In the genomic region with DNA sequence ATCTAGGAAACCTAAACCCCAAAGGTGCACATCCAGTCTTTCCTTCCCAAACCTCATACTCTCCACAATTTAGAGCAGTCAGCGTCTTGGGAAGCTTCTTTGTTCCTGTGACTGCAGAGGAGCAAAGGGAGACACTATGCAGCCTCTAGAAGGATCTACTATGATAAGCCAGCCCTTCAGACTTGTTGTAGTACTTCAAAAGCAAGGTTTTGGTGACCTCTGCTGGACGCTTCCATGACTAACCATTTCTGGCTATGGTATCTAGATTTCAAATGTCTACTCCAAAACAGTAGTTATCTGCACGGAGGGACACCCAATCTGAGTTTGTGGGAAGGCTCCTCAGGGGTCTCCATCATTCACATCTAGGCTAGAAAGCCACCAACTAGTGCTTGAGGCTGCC, we compare ENCODE assay signal across 10 mouse cellular contexts. TPM values are rescaled to one million over a fixed set of nuclear protein-coding genes. Genes with fewer than 3 reads are reported as not detected.
DNase-seq lines count a peak whose midpoint lies in the region; ATAC-seq lines count a peak whose summit lies in the region.
"Had no signal": no experiment of that assay in that cellular context is flagged by ENCODE, and none has a peak within 500 bp of the region (broad histone marks: within the 10 kb centered on the region; RNA-seq: fewer than 3 reads in every experiment).

No protein-coding gene starts in this region.

- no peaks in the 10 kb centered on the region for H3K27me3 ChIP-seq in kidney, embryonic 15.5 days
- H3K27me3 ChIP-seq in hindbrain, embryonic 16.5 days (replicated peaks; ENCODE audit: control insufficient read depth, insufficient read depth, low read length) = no peaks in the 10 kb centered on the region
- H3K27me3 ChIP-seq: liver, embryonic 15.5 days; stomach, embryonic 15.5 days had no signal

- H3K9ac ChIP-seq in kidney, embryonic 15.5 days = no peak overlapping the region
- no peak overlapping the region for H3K9ac ChIP-seq in hindbrain, embryonic 16.5 days (ENCODE audit: low read depth, low read length)
- H3K9ac ChIP-seq: liver, embryonic 15.5 days; stomach, embryonic 15.5 days had no signal

- intact Hi-C loops in left cerebral cortex, postnatal 4 days (cut with DNase I) = loop anchor here (5.0 kb wide), 1 partner anchor 358 kb away; no protein-coding TSS in a partner anchor

- ATAC-seq in kidney, embryonic 15.5 days (replicated peaks; ENCODE audit: low FRiP score) = no peak
- ATAC-seq in hindbrain, embryonic 16.5 days = peak; percentile 76
- ATAC-seq in megakaryocyte, adult 5-6 weeks (ENCODE audit: poor library complexity, severe bottlenecking) = no peak

- 4% methylated on average over 3 of the region's 3 CpGs for WGBS in kidney, embryonic 15.5 days
- 8% methylated on average over 3 of the region's 3 CpGs for WGBS in hindbrain, embryonic 16.5 days

- H3K36me3 ChIP-seq in kidney, embryonic 15.5 days = no peaks in the 10 kb centered on the region
- H3K36me3 ChIP-seq in hindbrain, embryonic 16.5 days (ENCODE audit: control insufficient read depth, insufficient read depth, low read length) = no peaks in the 10 kb centered on the region
- H3K36me3 ChIP-seq: liver, embryonic 15.5 days; stomach, embryonic 15.5 days had no signal

- H3K9me3 ChIP-seq in kidney, embryonic 15.5 days (replicated peaks) = peaks cover 10% of the 10 kb centered on the region; the same call in 1 of the 2 replicates
- H3K9me3 ChIP-seq in hindbrain, embryonic 16.5 days (ENCODE audit: control insufficient read depth, low read length) = no peaks in the 10 kb centered on the region
- H3K9me3 ChIP-seq: stomach, embryonic 15.5 days had no signal

- H3K4me1 ChIP-seq in kidney, embryonic 15.5 days = 0 out of 2 replicates have a peak, but pooled peaks cover 3% of the 10 kb centered on the region
- H3K4me1 ChIP-seq in hindbrain, embryonic 16.5 days (ENCODE audit: control insufficient read depth, insufficient read depth, low read depth, low read length) = no peaks in the 10 kb centered on the region
- H3K4me1 ChIP-seq: liver, embryonic 15.5 days; stomach, embryonic 15.5 days had no signal

- H3K4me3 ChIP-seq in kidney, embryonic 15.5 days (replicated peaks) = no peak overlapping the region
- no peak overlapping the region for H3K4me3 ChIP-seq in hindbrain, embryonic 16.5 days (ENCODE audit: low read length)
- H3K4me3 ChIP-seq: liver, embryonic 15.5 days; stomach, embryonic 15.5 days had no signal

- H3K27ac ChIP-seq in kidney, embryonic 15.5 days = no peak overlapping the region
- H3K27ac ChIP-seq in hindbrain, embryonic 16.5 days (ENCODE audit: low read depth, low read length) = no peak overlapping the region
- H3K27ac ChIP-seq: liver, embryonic 15.5 days; stomach, embryonic 15.5 days had no signal

- H3K4me2 ChIP-seq in kidney, embryonic 15.5 days = no peak overlapping the region
- no peak overlapping the region for H3K4me2 ChIP-seq in hindbrain, embryonic 16.5 days (ENCODE audit: low read length)
- H3K4me2 ChIP-seq: liver, embryonic 15.5 days; stomach, embryonic 15.5 days had no signal

- DNase-seq in kidney, adult 8-10 months = peak; percentile 23 to 68
- DNase-seq in R1 (ENCODE audit: low read depth, low spot score) = peak; percentile 54
- peak; percentile 66 for DNase-seq in embryo, embryonic 9.5 days (ENCODE audit: extremely low spot score)
- peak; percentile 72 for DNase-seq in left cerebral cortex, postnatal 4 days
- DNase-seq in retina, embryonic 14.5 days (ENCODE audit: low spot score) = peak; percentile 85

RNA-seq across cellular contexts. Expression of a gene that starts 5.9 kb away (rescaled TPM):
- polyA plus RNA-seq in kidney, embryonic 15.5 days (2015; fragmentation: Nextera tagmentation; extraction: Ambion mirVana) = not detected in 2 replicates
- 0.11 TPM in 1 of 2 replicates, not detected in the other for polyA plus RNA-seq in hindbrain, embryonic 16.5 days (2015; fragmentation: Nextera tagmentation; extraction: Ambion mirVana)
- under 1 TPM; 0.10 to 0.12 TPM for total RNA-seq in left cerebral cortex, postnatal 4 days (2021)
- not detected in 2 replicates for total RNA-seq in megakaryocyte, adult 5-6 weeks (2015)
- not detected in 2 replicates for total RNA-seq in megakaryocyte, adult 5-6 weeks (2017)
- polyA plus RNA-seq: liver, embryonic 15.5 days had no signal

RNA-seq across cellular contexts. Expression of a gene that starts 9.0 kb away (rescaled TPM):
- polyA plus RNA-seq in kidney, embryonic 15.5 days (2015; fragmentation: Nextera tagmentation; extraction: Ambion mirVana) = 693 and 696 TPM in 2 replicates
- 157 and 172 TPM in 2 replicates for polyA plus RNA-seq in hindbrain, embryonic 16.5 days (2015; fragmentation: Nextera tagmentation; extraction: Ambion mirVana)
- 100 to 1,000 TPM; 343 to 352 TPM for total RNA-seq in left cerebral cortex, postnatal 4 days (2021)
- 0.05 TPM in 1 of 2 replicates, not detected in the other for total RNA-seq in megakaryocyte, adult 5-6 weeks (2015)
- not detected in 2 replicates for total RNA-seq in megakaryocyte, adult 5-6 weeks (2017)

Comparison
In these comparisons a context has a peak if more than half of its experiments do, and no peak if none do; other contexts are left out.
1. RNA of a gene that starts 9.0 kb away (total RNA-seq): 343 to 352 TPM in left cerebral cortex, postnatal 4 days; 0.05 TPM in megakaryocyte, adult 5-6 weeks; every median in the first group is over 100 times any median in the second.
2. Peak in every context shown above with its lines, with median percentiles within 50 percentile points of each other: DNase-seq.